Mouse (Mus musculus): Measurements from ENCODE around the gene Ercc6.

Gene Ercc6

GRCm38 (mm10) chr14:32583696-32584095 lies 70.4 kb downstream of the Ercc6 start:
- no peak for DNase-seq (ENCODE audit: low read depth)

DNA sequence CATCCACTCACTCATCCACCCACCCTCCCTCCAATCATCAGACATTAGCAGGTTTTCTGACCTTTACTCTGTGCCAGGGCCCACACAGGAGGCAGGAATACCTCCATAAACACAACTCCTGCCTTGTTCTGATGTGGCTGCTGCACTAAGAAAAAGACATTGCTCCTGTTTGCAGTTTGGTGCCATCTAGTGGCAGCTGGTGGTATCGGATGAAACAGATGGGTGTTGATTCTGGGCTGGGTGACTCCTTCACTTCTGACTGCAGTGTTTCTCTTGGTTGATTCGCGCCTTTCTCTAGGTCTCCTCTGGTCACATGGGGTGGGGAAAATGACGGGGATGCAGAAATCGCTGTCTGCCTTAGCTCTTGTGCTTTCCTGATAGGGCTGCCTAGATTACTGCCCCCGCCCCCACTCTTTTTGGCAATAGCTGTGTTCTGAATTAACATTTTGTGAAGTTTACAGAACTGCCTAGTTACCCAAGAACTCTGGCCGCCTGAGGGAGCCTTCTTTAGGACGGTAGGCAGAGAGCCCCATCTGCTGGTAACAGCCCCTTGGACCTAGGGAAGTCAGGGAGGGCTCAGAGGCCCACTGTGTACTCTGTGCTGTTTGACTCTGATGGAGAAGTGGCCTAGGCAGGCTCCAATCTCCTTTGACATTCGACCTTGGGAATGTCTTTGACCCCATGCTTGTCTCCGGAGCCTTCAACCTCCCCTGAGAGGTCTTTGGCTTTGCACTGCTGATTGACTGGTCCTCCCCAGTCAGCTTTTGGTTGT lies 73.9 kb downstream of the Ercc6 start:
- peak; percentile 42 for DNase-seq (ENCODE audit: low read depth)

DNA sequence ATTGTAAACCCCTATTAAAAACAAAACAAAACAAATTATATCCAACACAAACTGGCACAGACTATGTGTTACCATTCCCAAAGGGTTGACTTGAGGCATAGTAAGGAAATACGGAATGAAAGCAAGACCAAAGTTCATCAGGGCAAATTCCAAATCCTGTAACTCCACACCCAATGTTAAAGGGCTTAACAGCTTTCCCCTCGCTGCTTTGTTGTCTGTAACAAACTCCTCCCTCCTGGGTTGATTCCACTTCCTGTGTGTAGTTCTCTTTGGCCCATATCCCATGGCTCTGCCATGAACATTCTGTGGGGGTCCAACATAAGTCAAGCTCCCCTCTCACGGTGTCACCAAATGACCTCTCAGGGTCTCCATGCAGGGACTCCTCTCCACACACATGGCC lies 77.1 kb downstream of the Ercc6 start:
- no peak for DNase-seq (ENCODE audit: low read depth)

DNA sequence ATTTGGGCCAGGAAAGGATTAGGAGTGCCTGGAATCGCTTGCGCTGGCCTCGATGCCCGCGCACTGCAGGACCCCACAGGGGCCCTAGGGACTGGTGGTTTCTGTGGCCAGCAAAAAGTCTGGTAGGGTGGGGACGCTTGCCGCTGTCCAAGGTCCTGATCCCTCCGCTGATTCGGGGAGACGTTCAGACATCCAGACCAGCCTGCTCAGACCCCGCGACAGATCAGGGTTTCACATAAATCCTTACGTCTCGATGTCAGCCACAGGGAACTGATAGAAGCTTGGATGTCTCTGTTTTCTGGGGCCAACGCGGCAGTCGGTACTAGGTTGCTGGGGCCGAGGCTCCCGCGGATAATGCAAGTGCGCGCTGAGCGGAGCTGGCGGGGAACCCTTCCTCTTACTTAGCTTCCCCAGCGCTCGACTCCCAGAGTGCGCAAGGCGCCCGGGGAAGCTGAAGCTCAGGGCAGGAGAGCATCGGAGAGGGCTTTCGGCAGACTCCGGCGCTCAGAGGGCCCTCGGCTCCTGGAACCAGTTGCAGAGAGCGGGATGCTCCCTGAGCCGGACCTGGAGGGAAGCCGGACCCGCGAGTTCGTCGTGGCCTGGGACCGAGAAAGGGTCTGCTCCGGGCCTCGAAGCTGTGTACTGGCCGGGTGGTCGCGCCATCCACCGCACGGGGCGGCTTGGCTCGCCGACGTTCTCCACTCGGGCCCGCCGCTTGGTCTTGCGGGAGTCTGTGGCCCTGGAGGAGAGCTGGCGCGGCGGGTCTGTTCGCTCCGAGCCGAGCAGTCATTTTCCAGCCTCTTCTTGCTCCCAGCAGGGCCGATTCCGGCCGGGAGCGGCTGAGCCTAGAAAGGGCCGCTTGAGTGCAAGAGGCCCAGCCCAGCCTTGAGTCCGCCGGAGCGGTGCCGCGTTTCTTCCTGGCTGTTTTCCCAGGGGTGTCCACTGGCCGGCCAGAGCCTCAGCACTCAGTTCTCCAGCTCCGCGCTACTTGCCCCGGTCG lies 84.2 kb downstream of the Ercc6 start:
- DNase-seq (ENCODE audit: low read depth): no peak

- no peak for DNase-seq (ENCODE audit: low read depth)
Observed at GRCm38 (mm10) chr14:32598437-32599219, 85.3 kb downstream of the Ercc6 start.

- DNase-seq (ENCODE audit: low read depth): no peak
Observed at GRCm38 (mm10) chr14:32599290-32600041, 86.1 kb downstream of the Ercc6 start, which contains the start of gene Prrxl1. Prrxl1 (plus strand) TSS chr14:32599407.

DNA sequence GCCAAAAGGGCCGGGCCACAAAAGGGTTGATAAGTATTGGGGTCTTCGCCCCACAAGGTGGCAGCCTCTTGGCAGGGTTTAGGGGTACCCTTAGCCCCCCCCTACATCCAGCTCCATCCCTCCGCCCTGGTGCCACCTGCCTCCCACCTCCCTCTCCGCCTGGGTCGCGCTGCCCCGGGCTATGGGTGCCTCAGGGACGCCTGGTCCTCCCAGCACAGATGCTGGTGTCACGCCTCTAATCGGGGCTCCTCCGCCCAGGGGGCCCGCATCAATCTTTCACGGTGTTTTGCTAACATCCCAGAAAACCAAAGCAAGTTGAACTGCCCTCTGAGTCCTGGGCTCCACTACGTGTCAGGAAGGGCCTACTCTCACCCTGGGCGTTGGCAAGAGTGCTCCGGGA lies 86.8 kb downstream of the Ercc6 start:
- DNase-seq (ENCODE audit: low read depth): no peak

- DNase-seq (ENCODE audit: low read depth): no peak
Observed at GRCm38 (mm10) chr14:32605508-32605907, 92.2 kb downstream of the Ercc6 start.

DNA sequence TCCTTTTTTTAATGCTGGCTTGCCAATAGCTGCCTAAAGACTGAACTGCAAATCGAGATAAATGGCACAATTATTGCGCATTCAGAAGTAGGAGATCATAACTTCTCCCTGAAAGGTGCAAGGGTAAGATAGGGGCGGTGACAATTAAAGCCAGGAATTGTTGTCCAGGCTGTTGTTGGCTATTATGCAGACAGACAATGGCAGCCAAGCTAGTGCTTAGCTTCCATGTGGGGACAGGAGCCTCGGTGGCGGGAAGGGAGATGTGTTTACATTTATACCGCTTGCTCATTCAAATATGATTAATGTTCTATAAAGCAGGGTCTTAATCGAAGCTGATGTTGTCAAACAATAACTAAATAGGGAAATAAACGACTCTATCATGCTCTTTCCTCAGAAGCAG lies 93.0 kb downstream of the Ercc6 start:
- no peak for DNase-seq (ENCODE audit: low read depth)

DNA sequence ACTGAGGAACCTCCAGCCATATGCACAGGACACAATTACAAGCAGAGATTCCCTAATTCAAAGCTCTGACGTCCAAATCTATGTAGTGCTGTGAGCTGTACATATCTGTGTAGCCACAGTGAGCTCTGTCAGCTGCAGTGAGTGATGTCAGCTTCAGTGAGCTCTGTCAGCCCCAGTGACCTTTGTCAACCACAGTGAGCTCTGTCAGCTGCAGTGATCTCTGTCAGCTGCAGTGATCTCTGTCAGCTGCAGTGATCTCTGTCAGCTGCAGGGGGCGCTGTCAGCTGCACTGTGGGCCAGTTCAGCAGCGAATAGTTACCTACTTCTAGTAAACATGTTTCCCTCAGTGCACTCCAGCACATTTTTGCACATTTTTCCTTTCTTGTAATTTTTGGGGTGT lies 96.1 kb downstream of the Ercc6 start:
- no peak for DNase-seq (ENCODE audit: low read depth)

- no peak for DNase-seq (ENCODE audit: low read depth)
Observed at GRCm38 (mm10) chr14:32617253-32617652, 103.9 kb downstream of the Ercc6 start.

- no peak for DNase-seq (ENCODE audit: low read depth)
Observed at GRCm38 (mm10) chr14:32624245-32624644, 110.9 kb downstream of the Ercc6 start.

DNA sequence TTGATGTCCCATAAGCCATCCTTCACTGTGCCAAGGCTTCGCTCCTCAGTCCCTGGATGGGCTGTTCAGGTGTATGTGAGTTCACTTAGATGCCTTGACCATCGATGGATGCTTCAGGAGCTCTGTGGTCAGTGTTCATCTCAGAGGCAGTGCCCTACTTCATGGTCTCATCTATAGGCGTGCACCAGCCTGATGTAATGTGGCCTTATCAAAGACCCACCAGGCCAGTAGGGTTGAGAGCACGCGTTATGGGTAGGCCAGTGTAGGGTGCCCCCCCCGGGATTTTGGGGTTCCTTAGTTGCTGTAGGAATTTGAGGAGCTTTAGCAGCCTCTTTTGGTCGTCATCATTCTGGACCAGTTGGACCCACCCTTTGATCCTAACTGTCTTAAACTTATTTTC lies 111.5 kb downstream of the Ercc6 start:
- no peak for DNase-seq (ENCODE audit: low read depth)

DNA sequence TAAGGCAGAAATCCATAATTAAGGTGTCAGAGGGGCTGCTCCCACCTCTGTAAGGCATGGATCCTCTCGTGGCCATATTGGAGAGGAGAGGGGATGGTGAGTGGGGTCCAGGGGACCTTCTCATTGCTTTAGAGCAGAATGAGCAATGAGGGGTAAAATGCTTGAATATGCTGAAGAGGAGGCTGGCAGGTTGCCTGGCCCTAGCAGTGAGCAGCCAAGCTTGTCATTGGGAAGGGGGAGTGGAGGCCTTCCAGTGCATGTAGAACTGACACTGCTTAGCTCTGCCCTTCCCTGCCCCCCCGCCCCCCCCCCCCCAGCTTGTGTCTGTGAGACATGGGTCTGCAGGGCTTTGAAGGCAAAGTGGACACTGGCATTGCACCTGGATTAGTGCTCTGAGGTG lies 114.0 kb downstream of the Ercc6 start:
- DNase-seq (ENCODE audit: low read depth): no peak

- DNase-seq (ENCODE audit: low read depth): no peak
Observed at GRCm38 (mm10) chr14:32628584-32628983, 115.3 kb downstream of the Ercc6 start.
